Mouse (Mus musculus) thymus, adult 2 months (tissue): ENCODE measurements around the gene Dchs1.

Experiments
- CTCF ChIP-seq: fragments of 200-500 bp; IDR thresholded peaks from 2 replicates; pipeline ENCODE4 v1.5.1; 2012; ENCODE audit warnings: mild to moderate bottlenecking, control low read depth, low read length, moderate library complexity, borderline replicate concordance; ENCODE audit not compliant: control insufficient read depth, poor library complexity, insufficient read depth; ENCODE audit errors: extremely low read depth
- POLR2A ChIP-seq: fragments of 200-500 bp; IDR thresholded peaks from 2 replicates; pipeline ENCODE4 v1.6.1; 2012; ENCODE audit warnings: mild to moderate bottlenecking, low read length, control low read depth, moderate library complexity; ENCODE audit not compliant: control insufficient read depth, poor library complexity, insufficient read depth; ENCODE audit errors: extremely low read depth

DNA sequence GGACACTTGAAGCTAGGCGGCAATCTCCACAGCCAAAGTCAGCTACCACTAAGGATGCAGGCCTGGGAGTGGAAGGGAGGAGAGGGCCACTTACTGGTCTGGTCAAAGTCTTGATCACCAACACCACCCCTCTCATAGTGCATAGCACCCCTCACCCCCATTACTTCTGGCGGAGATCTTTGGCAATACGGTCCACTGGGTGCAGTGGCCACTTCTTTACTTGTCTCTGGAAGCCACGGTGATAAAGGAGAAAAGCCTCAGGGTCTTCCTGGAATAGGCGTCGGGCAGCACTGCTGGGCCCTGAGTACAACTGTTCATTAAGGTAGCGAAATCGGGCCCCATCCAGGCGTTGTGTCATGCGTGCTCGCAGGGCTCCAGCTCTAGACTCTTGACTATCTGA, 53.6 kb downstream of the Dchs1 start:
- TF ChIP-seq CTCF (no peak), POLR2A (no peak)
